Mouse (Mus musculus) left cerebral cortex, adult 11 months (tissue): ENCODE results near the gene Myo7a.

Experiments used
- DNase-seq: peaks from one replicate; pipeline ENCODE4 v3.0.0; 2022; ENCODE audit warnings: low spot score

The Myo7a gene

GRCm38 (mm10) chr7:98119179-98119960 lies at the start of gene Myo7a:
Myo7a (minus strand) TSS chr7:98119524.
- DNase-seq = no peak

GRCm38 (mm10) chr7:98164999-98165528 lies 45.7 kb upstream of the Myo7a start:
- no peak for DNase-seq

- DNase-seq = no peak
Measured at GRCm38 (mm10) chr7:98164382-98164998, 45.2 kb upstream of the Myo7a start.

GRCm38 (mm10) chr7:98163700-98164099 lies 44.4 kb upstream of the Myo7a start:
- DNase-seq = no peak

GRCm38 (mm10) chr7:98162239-98162638 lies 42.9 kb upstream of the Myo7a start:
- DNase-seq = no peak

- DNase-seq = no peak
Measured at GRCm38 (mm10) chr7:98160041-98160740, 40.9 kb upstream of the Myo7a start.

- no peak for DNase-seq
Measured at GRCm38 (mm10) chr7:98158481-98158880, 39.2 kb upstream of the Myo7a start.

- no peak for DNase-seq
Measured at GRCm38 (mm10) chr7:98157636-98158332, 38.5 kb upstream of the Myo7a start.

- DNase-seq = no peak
Measured at GRCm38 (mm10) chr7:98156280-98156665, 36.9 kb upstream of the Myo7a start.

GRCm38 (mm10) chr7:98155546-98156279 lies 36.4 kb upstream of the Myo7a start:
- peak; percentile 61 for DNase-seq

- no peak for DNase-seq
Measured at GRCm38 (mm10) chr7:98153892-98154291, 34.6 kb upstream of the Myo7a start.

- no peak for DNase-seq
Measured at GRCm38 (mm10) chr7:98153345-98153744, 34.0 kb upstream of the Myo7a start.

- DNase-seq = no peak
Measured at GRCm38 (mm10) chr7:98152400-98152799, 33.1 kb upstream of the Myo7a start.

GRCm38 (mm10) chr7:98150525-98150924 lies 31.2 kb upstream of the Myo7a start:
- DNase-seq = no peak

- no peak for DNase-seq
Measured at GRCm38 (mm10) chr7:98149802-98150201, 30.5 kb upstream of the Myo7a start.

- DNase-seq = no peak
Measured at GRCm38 (mm10) chr7:98148721-98149407, 29.5 kb upstream of the Myo7a start.

- DNase-seq = no peak
Measured at GRCm38 (mm10) chr7:98147766-98148165, 28.4 kb upstream of the Myo7a start.

- no peak for DNase-seq
Measured at GRCm38 (mm10) chr7:98146447-98146845, 27.1 kb upstream of the Myo7a start.

- no peak for DNase-seq
Measured at GRCm38 (mm10) chr7:98145842-98146446, 26.6 kb upstream of the Myo7a start.

GRCm38 (mm10) chr7:98145402-98145801 lies 26.1 kb upstream of the Myo7a start, which contains the start of gene Omp:
Omp (minus strand) TSS chr7:98145502.
- no peak for DNase-seq
